Mouse (Mus musculus): ENCODE results near the gene Nfib. TPM values are rescaled to one million over a fixed set of nuclear protein-coding genes. Genes with fewer than 3 reads are reported as not detected.

The Nfib gene
- total RNA-seq, 2 experiments from 2014 or later, result 92.9 to 104 TPM

DNA sequence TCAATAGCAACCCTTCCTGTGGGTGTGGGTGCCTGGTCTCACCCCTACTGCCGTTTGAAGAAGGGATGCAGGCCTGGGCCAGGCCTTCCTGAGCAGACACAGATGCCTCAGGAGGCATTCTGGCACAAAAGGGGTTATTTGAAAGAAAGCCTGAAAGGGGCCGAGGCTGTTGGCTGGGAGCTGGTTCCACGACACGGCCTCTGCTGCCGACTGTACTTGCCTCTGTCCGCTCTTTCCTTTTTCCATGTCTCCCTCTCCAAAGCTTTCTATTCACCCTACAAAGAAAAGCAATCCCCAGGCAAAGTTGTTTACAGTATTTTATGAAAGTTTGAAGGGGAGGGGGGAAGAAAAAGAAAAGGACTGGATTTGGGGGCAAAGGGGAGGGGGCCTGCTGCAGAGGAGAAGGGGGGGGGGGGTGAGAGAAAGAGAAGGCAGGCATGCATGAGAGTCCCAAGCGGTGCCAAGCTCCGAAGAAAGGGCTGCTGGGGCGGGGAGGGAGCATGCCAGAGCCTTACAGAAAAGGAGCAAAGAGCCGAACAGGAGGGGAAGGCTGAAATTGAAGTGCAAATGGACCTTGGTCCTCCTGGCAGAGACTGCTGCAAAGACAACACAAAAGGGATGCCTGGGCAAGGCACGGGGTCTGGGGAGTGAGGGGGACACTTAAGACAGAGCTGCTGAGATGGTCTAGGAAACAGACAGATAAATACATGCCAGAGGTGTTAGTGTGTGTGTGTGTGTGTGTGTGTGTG lies 172.9 kb downstream of the Nfib start:
- DNase-seq, result no peak
- intact Hi-C loops (cut with DNase I; ENCODE audit: low total_unique reads), result no loop called here

DNA sequence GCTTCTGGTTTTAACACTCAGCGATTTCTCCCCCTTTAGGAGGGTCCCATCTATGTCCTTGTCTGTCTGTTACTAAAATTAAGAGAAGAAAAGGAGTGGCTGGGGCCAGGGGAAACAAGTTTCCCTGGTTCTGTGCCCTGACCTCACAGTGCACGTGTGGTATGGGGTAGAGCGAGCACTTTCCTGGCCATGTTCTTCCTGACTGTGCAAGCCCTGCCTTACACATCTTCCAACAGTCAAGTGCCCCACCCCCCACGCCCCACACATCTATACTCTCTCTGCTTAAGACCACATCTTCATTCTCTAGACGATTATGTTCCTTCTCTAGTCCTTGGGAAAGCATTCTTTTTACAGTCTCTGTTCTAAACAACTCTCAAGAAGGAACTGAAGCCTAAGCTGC lies 173.6 kb downstream of the Nfib start:
- intact Hi-C loops (cut with DNase I; ENCODE audit: low total_unique reads), result no loop called here
- no peak for DNase-seq

DNA sequence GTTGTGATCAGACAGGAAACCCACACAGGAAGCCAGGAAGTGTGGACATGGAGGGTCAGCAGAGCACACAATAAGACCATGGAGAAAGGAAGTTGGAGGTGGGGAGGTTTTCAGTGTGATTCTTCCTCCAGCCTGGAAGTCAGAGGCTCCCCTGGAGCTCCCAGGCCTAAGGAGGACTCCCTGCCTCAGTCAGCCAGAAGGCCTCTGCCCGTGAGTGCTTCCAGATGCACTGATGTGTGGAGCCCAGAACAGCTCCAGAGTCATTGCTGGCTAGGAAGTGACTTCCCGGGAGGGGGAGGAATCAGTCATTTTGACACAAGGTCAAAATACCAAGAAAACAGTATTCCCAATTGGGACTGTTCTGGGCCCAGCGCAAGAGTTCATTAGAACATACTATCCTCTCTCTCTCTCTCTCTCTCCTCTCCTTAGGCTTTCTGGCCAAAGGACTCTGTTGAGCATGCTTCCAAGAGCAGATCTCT lies 174.6 kb downstream of the Nfib start:
- intact Hi-C loops (cut with DNase I; ENCODE audit: low total_unique reads), result no loop called here
- peak; percentile 71 for DNase-seq

DNA sequence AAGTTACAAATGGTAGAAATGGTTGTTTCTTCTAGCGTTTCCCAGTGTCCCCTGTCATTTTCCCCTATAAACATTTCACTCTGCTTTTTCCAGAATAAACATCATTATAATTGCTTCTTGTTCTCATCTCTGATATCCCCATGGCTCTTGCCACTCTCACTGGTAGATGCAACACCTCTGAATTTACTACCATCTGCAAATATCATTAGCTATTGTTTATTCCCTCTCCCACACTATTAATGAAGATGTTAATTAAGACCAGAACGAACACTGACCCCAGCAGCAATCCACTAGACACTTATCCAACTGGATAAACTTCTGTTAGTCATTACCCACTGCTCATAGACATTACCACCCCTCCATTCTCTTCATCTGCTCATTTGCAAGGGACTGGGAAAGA lies 176.6 kb downstream of the Nfib start:
- intact Hi-C loops (cut with DNase I; ENCODE audit: low total_unique reads), result no loop called here
- no peak for DNase-seq

DNA sequence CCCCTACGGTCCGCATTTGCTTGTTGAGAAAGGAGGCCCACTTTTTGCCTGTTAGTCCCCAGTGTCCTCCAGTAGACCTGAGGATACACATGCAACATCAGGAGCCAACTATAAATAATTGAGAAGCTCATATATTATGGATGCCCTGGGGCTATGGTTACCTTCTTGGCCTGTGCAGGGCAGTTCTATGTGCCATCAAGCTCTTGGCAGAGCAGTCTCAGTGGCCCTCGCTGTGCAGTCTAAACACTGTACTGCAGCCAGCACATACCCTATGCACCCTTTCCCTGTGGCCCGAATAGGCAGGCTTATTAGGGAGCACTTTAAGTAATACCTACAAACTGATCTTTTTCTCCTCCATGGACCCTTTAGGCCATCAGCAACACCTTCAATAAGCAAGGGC lies 185.6 kb downstream of the Nfib start:
- DNase-seq, result no peak
- intact Hi-C loops (cut with DNase I; ENCODE audit: low total_unique reads), result no loop called here

DNA sequence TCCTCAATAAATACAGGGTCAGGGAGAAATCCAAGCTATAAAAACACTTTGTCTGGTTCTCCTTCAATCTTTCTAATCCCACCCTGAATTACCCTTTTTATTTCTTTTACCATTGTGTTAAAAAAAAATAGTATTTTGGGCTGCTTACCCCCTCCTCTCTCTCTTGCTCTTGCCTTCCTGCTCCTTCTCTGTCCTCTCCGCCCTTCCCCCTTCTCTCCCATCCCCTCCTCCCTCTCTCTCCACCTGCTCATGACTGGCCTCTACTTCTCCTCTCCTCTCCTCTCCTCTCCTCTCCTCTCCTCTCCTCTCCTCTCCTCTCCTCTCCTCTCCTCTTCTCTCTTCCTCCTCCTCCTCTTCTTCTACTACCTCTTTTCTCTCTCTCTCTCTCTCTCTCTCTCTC lies 187.4 kb downstream of the Nfib start:
- intact Hi-C loops (cut with DNase I; ENCODE audit: low total_unique reads), result no loop called here
- no peak for DNase-seq

DNA sequence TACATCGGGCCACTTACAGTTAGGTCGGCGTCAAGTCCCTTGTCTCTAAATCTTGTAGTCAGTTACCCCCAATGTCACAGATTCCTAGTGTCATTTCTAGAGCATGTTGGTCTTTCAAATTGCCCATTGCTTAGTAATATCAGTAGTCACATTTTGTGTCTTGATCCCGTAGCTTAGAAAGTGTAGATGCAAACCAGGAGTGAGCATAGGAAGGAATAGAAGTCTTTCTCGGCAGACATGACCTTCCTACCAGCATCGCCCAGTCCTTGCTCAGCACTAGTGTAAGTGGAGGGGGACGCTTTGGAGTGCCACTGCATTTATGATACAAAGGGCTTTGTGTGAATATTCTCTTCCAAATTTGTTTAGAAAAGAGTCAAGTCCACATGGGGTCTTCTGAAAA lies 188.2 kb downstream of the Nfib start:
- no peak for DNase-seq
- intact Hi-C loops (cut with DNase I; ENCODE audit: low total_unique reads), result no loop called here

DNA sequence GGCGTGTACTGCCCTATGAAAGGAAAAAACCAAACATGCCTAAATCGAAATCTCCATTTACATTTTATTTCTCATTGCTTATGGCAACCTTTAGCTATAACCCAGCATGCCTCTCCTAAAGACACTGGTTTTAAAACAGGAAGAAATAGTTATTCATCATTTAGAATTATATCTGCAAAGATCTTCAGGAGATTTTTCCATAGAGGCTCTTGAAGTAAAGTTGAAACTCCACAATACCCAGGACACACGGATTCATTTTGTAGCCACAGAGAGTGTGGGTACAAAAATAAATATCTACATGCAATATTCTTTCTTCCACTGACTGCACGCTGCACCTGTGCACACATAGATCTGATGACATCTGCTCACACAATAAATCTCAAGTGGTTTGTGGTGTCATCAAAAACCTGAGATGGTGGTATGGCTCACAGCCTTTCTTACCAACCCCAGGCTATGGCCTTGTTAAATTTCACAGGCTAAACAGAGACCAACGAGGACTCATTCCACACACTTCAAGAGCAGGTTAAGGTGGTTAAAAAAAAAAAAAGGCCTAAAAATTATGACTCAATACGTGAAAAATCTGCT lies 189.2 kb downstream of the Nfib start:
- DNase-seq, result no peak
- intact Hi-C loops (cut with DNase I; ENCODE audit: low total_unique reads), result no loop called here

DNA sequence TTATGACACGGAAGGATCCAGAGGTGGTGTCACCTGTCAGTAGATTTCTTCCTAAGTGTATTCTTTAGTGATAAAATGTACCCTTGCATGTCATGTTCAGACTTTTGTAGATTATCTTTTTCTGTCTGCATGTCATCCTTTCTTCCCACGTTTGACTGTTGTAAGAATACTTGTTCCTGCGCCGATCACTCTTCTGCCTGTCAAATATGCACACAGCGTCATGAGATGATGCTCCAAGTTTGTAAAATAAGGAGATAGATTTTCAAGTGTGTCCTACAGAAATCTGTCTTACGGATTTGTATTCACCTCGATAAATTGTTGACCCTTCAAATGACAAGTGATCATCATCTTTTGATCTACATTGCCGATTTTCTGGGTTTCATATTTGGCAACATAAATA lies 190.6 kb downstream of the Nfib start:
- intact Hi-C loops (cut with DNase I; ENCODE audit: low total_unique reads), result no loop called here
- DNase-seq, result no peak

DNA sequence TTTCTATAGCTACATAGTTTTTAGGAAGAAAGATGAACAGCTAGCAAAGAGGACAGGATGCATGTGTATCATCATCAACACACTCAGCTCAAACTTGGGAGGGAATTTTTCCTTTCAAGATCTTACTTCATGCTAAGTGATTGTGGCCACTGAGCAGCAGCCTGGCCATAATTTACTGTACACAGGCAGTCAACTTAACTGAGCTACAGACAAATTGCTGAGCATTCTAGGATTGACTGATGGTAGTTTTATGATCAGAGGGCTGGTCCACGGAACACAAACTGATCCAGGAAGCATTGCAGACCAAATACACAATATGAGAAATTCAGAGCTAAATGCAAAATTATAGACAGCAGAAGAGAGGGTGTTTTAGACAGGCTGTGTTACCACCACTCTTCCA lies 191.2 kb downstream of the Nfib start:
- intact Hi-C loops (cut with DNase I; ENCODE audit: low total_unique reads), result no loop called here

DNA sequence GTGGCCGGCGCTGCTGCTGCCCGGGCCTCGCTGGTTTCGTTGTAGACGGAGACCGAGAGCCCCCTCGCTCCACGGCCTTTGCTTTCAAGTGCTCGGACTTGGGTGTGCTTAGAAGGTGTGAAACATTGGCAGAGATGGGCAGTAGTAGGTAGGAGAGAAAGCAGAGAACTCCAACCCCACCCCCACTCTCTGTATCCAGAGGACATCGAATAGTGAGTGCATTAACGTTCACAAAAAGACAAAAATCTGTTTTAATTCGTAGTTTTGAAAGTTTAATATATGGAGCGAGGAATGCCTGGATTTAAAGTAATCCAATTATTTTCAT lies 192.2 kb downstream of the Nfib start:
- DNase-seq, result no peak
- intact Hi-C loops (cut with DNase I; ENCODE audit: low total_unique reads), result no loop called here

More for the DNA sequence above, 191.2 kb downstream of the Nfib start:
- DNase-seq, result no peak

DNA sequence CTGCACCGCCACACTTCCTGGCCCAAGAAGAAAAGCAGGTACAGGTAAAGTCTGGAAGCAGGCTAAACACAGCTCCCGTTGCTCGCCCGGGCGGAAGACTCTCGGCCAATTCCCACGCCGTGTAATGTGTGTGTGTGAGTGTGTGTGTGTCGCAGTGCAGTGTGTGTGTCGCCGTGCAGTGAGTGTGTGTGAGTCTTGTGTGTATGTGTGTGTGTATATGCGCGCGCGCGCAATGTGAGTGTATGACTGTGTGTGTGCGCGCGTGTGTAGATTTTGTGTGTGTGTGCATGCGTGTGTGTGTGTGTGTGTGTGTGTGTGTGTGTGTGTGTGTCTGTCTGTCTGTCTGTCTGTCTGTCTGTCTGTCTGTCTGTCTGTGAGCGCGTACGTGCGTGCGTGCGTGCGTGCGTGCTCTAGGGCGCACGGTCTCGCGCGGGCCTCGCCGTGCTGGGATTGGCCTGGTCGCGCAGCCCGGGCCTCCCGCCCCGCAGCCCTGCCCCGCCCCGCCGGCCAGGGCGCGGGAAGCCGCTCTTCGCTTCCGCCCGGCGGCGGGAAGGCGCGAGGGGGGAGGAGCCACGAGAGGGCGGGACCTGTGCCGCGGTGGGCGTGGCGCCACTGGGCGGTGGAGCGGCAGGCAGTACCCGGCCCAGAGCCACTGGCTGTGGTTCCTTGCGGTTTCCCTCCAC lies 192.7 kb downstream of the Nfib start:
- peak; percentile 97 for DNase-seq

DNA sequence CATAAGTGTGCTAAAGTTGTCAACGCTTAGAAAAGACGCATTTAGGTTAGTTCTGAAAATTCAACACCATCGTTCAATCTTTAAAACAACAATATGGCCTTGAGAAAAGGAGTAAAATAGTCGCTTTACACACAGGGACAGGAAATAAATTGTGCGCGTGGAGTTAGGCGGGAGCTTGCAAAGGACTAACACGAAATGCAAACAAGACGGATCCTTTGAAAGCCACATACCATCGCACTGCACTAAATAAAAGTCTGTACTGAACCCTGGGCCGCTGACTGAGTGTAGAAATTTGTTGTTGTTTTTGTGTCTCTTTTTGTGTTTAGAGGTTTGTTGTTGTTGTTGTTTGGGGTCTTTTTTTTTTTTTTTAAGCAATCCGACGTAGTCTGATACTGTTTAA lies 193.2 kb downstream of the Nfib start:
- intact Hi-C loops (cut with DNase I; ENCODE audit: low total_unique reads), result no loop called here
- no peak for DNase-seq

More for the DNA sequence above, 192.7 kb downstream of the Nfib start:
- intact Hi-C loops (cut with DNase I; ENCODE audit: low total_unique reads), result no loop called here

DNA sequence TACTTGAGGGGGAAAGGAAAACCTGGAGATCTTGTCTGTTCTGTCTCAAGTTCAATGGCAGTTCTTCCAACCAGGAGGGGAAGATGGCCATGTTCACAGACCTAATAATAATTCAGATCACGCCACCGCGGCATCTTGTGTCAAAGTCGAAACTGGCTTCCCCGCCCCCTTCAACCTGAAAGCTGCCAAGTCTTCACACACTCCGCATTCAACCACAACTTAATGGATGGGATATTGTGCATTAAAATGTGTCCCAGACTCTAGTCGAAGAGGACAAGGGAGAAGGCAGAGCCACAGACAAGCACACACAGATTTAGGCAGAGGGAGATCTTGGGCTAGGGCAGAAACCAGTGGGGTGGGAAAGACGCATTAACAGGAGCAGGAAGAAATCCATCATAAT lies 194.0 kb downstream of the Nfib start:
- intact Hi-C loops (cut with DNase I; ENCODE audit: low total_unique reads), result no loop called here
- DNase-seq, result peak; percentile 49

DNA sequence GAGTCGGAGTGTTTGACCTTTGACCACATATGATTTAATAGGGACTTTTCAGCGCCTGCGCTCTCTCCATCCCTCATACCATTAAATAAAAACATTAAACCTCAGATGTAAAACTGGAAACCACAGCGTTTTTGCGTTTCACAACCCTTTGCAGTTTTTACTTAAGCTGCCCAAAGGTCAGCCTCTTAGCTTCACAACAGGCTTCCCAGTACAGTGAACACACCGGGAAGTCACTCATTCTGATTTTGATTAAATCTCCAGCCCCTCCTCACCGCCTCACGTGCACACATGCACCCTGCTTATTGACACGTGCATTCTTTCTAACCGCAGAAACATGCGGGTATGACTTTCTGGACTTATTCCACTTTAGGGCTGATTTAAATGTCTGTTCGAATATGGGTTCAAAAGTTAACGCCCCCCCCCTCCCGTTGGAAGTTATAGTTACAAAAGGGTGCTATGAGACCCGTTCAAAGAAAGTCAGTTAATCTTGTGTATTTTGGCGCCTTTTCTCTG lies 194.5 kb downstream of the Nfib start:
- intact Hi-C loops (cut with DNase I; ENCODE audit: low total_unique reads), result no loop called here
- DNase-seq, result no peak

DNA sequence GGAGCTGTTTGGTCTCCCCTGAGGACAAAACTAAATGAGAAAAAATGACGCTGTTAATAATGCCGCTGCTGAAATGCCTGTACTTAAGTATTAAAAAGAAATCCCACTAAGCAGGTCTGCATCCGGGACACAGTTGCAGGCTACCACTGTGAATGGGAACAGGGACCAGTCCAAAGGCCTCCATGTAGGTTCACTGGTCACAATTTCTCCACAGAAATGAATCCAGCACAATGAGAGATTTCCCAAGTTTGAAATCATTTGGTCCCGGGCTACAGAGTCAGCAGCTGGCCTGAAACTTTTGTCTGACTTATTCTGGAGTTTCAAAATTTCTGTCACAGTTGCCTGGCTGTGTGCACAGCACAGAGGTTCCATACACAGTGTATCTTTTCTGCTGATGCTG lies 195.8 kb downstream of the Nfib start:
- intact Hi-C loops (cut with DNase I; ENCODE audit: low total_unique reads), result loop anchor here (5.0 kb wide), 1 partner anchor 33 kb away; no protein-coding TSS in a partner anchor
- DNase-seq, result no peak

DNA sequence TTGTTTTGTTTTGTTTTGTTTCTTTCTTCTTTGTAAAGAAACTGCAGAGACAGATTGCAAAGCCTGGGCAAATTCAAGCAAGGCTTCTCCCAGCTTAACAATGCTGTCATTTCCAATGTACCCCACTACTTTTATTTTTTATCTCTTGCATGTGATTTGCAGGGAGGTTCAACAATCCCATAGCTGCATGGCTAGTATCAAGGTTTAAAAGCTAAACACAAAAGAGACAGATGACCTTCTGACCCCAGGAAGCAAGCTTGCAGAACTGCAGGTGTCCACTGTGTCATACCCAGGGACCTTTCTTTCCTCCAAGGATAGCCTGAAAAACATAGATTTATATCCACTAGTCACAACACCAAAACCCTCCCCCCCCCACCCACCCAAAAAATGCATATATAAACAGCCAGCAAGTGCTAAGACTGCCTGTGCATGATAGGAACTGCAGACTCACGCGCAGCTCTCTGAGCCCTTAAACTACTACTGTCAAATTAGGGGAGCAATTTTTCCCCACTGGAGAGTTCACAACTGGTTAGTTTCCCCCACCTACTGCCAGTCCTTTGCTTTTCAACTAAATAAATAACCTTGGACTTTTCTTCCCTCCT lies 196.3 kb downstream of the Nfib start:
- intact Hi-C loops (cut with DNase I; ENCODE audit: low total_unique reads), result loop anchor here (5.0 kb wide), 1 partner anchor 33 kb away; no protein-coding TSS in a partner anchor
- DNase-seq, result no peak

DNA sequence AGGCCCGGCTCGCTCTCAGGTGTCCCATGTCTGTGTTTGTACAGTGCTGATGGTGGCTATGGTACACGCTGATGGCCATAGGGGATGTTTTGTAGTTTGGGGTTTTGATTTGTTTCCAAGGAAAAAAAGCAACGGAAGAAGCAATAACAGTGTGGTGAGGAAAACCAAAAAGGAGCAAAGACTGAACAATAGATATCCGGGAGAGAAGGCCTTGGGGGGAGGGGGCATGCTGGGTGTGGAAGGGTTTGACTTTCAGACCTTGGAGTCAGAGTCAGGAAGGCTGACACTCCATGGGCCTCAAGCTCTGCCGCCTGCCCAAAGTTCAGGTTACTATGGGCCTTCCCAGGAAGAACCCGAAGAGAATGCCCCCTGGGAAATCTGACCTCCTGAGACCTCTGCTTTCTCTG lies 197.3 kb downstream of the Nfib start:
- intact Hi-C loops (cut with DNase I; ENCODE audit: low total_unique reads), result loop anchor here (5.0 kb wide), 1 partner anchor 34 kb away; no protein-coding TSS in a partner anchor
- DNase-seq, result peak; percentile 22

DNA sequence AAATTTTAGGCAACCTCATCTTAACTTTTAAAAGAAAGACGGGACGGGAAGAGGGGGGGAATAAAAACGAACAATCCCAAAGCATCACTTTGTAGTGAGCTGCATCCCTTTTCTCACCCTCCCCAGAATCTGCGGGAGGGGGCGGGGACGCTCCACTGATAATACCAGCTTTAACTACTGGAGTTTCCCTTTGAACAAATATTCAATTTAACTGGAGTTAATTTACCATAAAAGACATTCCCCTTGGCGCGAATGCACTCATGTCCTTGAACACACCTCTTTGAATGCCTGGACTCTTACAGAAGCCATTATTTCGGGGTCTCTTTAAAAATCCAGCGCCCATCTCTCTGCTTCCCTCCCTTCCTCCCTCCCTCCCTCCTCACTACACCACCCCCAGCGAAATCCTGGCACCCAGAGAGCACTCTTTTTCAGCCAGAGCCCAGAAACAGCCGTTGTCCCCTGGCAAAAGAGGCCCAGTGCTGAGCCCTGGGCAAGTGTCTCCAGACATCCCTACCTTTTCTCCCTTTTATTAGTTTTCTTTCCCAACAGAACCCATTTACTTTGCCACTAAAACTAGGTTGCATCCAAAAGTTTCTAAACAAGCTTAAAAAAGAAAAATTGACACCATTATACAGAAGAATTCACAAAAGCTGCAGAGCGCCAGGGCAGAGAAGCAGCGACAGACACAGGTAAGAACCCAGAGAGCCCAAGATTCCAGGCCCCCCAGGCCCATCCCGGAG lies 197.8 kb downstream of the Nfib start:
- peak; percentile 74 for DNase-seq
- intact Hi-C loops (cut with DNase I; ENCODE audit: low total_unique reads), result loop anchor here (5.0 kb wide), 1 partner anchor 35 kb away; no protein-coding TSS in a partner anchor
